Mouse (Mus musculus) midbrain, embryonic 11.5 days (tissue): ENCODE data around the gene Rpl27a. TPM values are rescaled to one million over a fixed set of nuclear protein-coding genes. Genes with fewer than 3 reads are reported as not detected.
A peak's percentile ranks its signal among the peaks of the same experiment; 100 is the strongest.

Experiments
- ATAC-seq: fragments of 200-750 bp; cut with Nextera tagmentation; 2 replicates; pipeline ENCODE4 v1.8.0; 2017; ENCODE audit warnings: moderate TSS enrichment, moderate library complexity; ENCODE audit not compliant: low FRiP score
- DNase-seq: peaks from one replicate; pipeline ENCODE4 v3.0.0; 2015; ENCODE audit warnings: low spot score; ENCODE audit errors: missing footprints
- H3K27ac ChIP-seq: fragments of 300-500 bp; sonication (generic); 2 replicates; pipeline ENCODE4 v1.5.1; 2014; ENCODE audit warnings: low read depth, low read length
- H3K27me3 ChIP-seq: fragments of 300-500 bp; sonication (generic); 2 replicates; pipeline ENCODE4 v1.6.1; 2014; ENCODE audit warnings: mild to moderate bottlenecking, low read length, moderate library complexity, mixed read lengths; ENCODE audit not compliant: control insufficient read depth, insufficient read depth
- H3K36me3 ChIP-seq: fragments of 300-500 bp; sonication (generic); 2 replicates; pipeline ENCODE4 v1.6.1; 2014; ENCODE audit warnings: mild to moderate bottlenecking, low read length, moderate library complexity, mixed read lengths; ENCODE audit not compliant: control insufficient read depth, insufficient read depth
- H3K4me1 ChIP-seq: fragments of 300-500 bp; sonication (generic); 2 replicates; pipeline ENCODE4 v1.6.1; 2014; ENCODE audit warnings: low read length; ENCODE audit not compliant: control insufficient read depth, insufficient read depth
- H3K4me2 ChIP-seq: fragments of 300-500 bp; sonication (generic); 2 replicates; pipeline ENCODE4 v1.6.1; 2014; ENCODE audit warnings: mild to moderate bottlenecking, moderate library complexity
- H3K4me3 ChIP-seq: fragments of 300-500 bp; sonication (generic); 2 replicates; pipeline ENCODE4 v1.5.1; 2014; ENCODE audit warnings: low read depth, low read length
- H3K9ac ChIP-seq: fragments of 300-500 bp; sonication (generic); 2 replicates; pipeline ENCODE4 v1.6.1; 2014; ENCODE audit warnings: low read length
- H3K9me3 ChIP-seq: fragments of 300-500 bp; sonication (generic); 2 replicates; pipeline ENCODE4 v1.6.1; 2016; ENCODE audit warnings: low read length; ENCODE audit not compliant: control insufficient read depth
- WGBS: fragments of 180-500 bp; shearing (Covaris S2); extraction: QIAGEN DNeasy Blood & Tissue Kit; methylation state at CpG from one replicate; pipeline ENCODE4 v1.1.7; 2014; 5-methylcytosine and 5-hydroxymethylcytosine counted together
- polyA plus RNA-seq: library from polyadenylated mRNA; unstranded; fragments of >200 nt; fragmentation: Nextera tagmentation; extraction: Ambion mirVana; gene quantifications from 2 replicates; pipeline ENCODE4 v1.2.1, GENCODE M21; 2014

Rpl27a gene
- polyA plus RNA-seq, 1 experiment from 2014 or later: 116 TPM

GRCm38 (mm10) chr7:109523304-109523703, 4.4 kb downstream of the Rpl27a start:
- Histone ChIP-seq H3K4me2 (no peak overlapping the region), H3K4me3 (no peak overlapping the region), H3K27ac (no peak overlapping the region), H3K4me1 (peaks cover 13% of the 10 kb centered on the region), H3K36me3 (peaks cover 26% of the 10 kb centered on the region), H3K9me3 (no peaks in the 10 kb centered on the region), H3K9ac (no peak overlapping the region), H3K27me3 (no peaks in the 10 kb centered on the region)
- 62% methylated on average over 2 of the region's 2 CpGs for WGBS
- ATAC-seq (no peak), DNase-seq (peak; percentile 68)

- H3K4me2 ChIP-seq: no peak overlapping the region
- 64% methylated on average over 6 of the region's 6 CpGs for WGBS
- no peaks in the 10 kb centered on the region for H3K9me3 ChIP-seq
- peaks cover 13% of the 10 kb centered on the region for H3K4me1 ChIP-seq
- ATAC-seq (no peak), DNase-seq (peak; percentile 83)
- H3K4me3 ChIP-seq: no peak overlapping the region
- H3K36me3 ChIP-seq: peaks cover 26% of the 10 kb centered on the region
- no peak overlapping the region; the same call in 1 of the 2 replicates for H3K9ac ChIP-seq
- no peaks in the 10 kb centered on the region for H3K27me3 ChIP-seq
- H3K27ac ChIP-seq: no peak overlapping the region
These were observed 4.9 kb downstream of the Rpl27a start for GRCm38 (mm10) chr7:109523741-109524441.

- ATAC-seq: no peak
- Histone ChIP-seq H3K9me3 (no peaks in the 10 kb centered on the region), H3K4me3 (no peak overlapping the region), H3K36me3 (peaks cover 26% of the 10 kb centered on the region), H3K27me3 (no peaks in the 10 kb centered on the region), H3K9ac (no peak overlapping the region), H3K4me2 (no peak overlapping the region), H3K27ac (no peak overlapping the region), H3K4me1 (peaks cover 13% of the 10 kb centered on the region)
- no peak for DNase-seq
These were observed 5.4 kb downstream of the Rpl27a start for GRCm38 (mm10) chr7:109524442-109524744.

GRCm38 (mm10) chr7:109524763-109525162, 5.8 kb downstream of the Rpl27a start:
- DNase-seq (no peak), ATAC-seq (no peak)
- no peak overlapping the region for H3K27ac ChIP-seq
- H3K4me3 ChIP-seq: no peak overlapping the region
- no peak overlapping the region for H3K9ac ChIP-seq
- peaks cover 26% of the 10 kb centered on the region for H3K36me3 ChIP-seq
- peaks cover 13% of the 10 kb centered on the region for H3K4me1 ChIP-seq
- H3K9me3 ChIP-seq: no peaks in the 10 kb centered on the region
- H3K27me3 ChIP-seq: no peaks in the 10 kb centered on the region
- 90% methylated on average over 3 of the region's 3 CpGs for WGBS
- no peak overlapping the region for H3K4me2 ChIP-seq

- no peak overlapping the region for H3K27ac ChIP-seq
- peak; percentile 69 for DNase-seq
- no peak overlapping the region for H3K4me3 ChIP-seq
- peaks cover 29% of the 10 kb centered on the region for H3K36me3 ChIP-seq
- H3K4me2 ChIP-seq: no peak overlapping the region
- 0 out of 2 replicates have a peak, but pooled peaks cover 2% of the 10 kb centered on the region for H3K4me1 ChIP-seq
- H3K27me3 ChIP-seq: no peaks in the 10 kb centered on the region
- H3K9ac ChIP-seq: no peak overlapping the region
- 82% methylated on average over 16 of the region's 16 CpGs for WGBS
- no peaks in the 10 kb centered on the region for H3K9me3 ChIP-seq
- no peak for ATAC-seq
These were observed 7.1 kb downstream of the Rpl27a start for GRCm38 (mm10) chr7:109525740-109526663.

- H3K4me3 ChIP-seq: no peak overlapping the region
- H3K27ac ChIP-seq: no peak overlapping the region
- no peaks in the 10 kb centered on the region for H3K4me1 ChIP-seq
- H3K4me2 ChIP-seq: no peak overlapping the region
- ATAC-seq: no peak
- H3K9me3 ChIP-seq: no peaks in the 10 kb centered on the region
- no peak overlapping the region for H3K9ac ChIP-seq
- no peak for DNase-seq
- WGBS: 82% methylated on average over 3 of the region's 3 CpGs
- peaks cover 18% of the 10 kb centered on the region for H3K36me3 ChIP-seq
- H3K27me3 ChIP-seq: no peaks in the 10 kb centered on the region
These were observed 8.6 kb downstream of the Rpl27a start for GRCm38 (mm10) chr7:109527536-109527935.

GRCm38 (mm10) chr7:109528356-109528755, 9.4 kb downstream of the Rpl27a start:
- DNase-seq (peak; percentile 92), ATAC-seq (peak; percentile 85)
- H3K9ac ChIP-seq: no peak overlapping the region
- H3K36me3 ChIP-seq: peaks cover 10% of the 10 kb centered on the region; the same call in 1 of the 2 replicates
- no peak overlapping the region for H3K4me3 ChIP-seq
- H3K27ac ChIP-seq: no peak overlapping the region
- no peaks in the 10 kb centered on the region for H3K9me3 ChIP-seq
- no peaks in the 10 kb centered on the region for H3K27me3 ChIP-seq
- no peak overlapping the region for H3K4me2 ChIP-seq
- WGBS: 12% methylated on average over 3 of the region's 3 CpGs
- no peaks in the 10 kb centered on the region for H3K4me1 ChIP-seq

- ATAC-seq (no peak), DNase-seq (no peak)
- Histone ChIP-seq H3K27ac (no peak overlapping the region), H3K4me1 (no peaks in the 10 kb centered on the region), H3K9me3 (no peaks in the 10 kb centered on the region), H3K36me3 (0 out of 2 replicates have a peak, but pooled peaks cover 2% of the 10 kb centered on the region), H3K27me3 (no peaks in the 10 kb centered on the region), H3K4me2 (no peak overlapping the region), H3K9ac (no peak overlapping the region), H3K4me3 (no peak overlapping the region)
- 73% methylated on average over 2 of the region's 2 CpGs for WGBS
These were observed 10.8 kb downstream of the Rpl27a start for GRCm38 (mm10) chr7:109529741-109530140.

GRCm38 (mm10) chr7:109531501-109531900, 12.6 kb downstream of the Rpl27a start:
- ATAC-seq: no peak
- WGBS: 90% methylated on average over 5 of the region's 5 CpGs
- H3K4me1 ChIP-seq: no peaks in the 10 kb centered on the region

More at GRCm38 (mm10) chr7:109531501-109531900, 12.6 kb downstream of the Rpl27a start:
- H3K36me3 ChIP-seq: 0 out of 2 replicates have a peak, but pooled peaks cover 2% of the 10 kb centered on the region
- H3K27me3 ChIP-seq: no peaks in the 10 kb centered on the region
- H3K9me3 ChIP-seq: no peaks in the 10 kb centered on the region
- H3K9ac ChIP-seq: no peak overlapping the region
- no peak overlapping the region for H3K4me3 ChIP-seq
- no peak overlapping the region for H3K27ac ChIP-seq
- H3K4me2 ChIP-seq: no peak overlapping the region
- DNase-seq: no peak
